ENCODE assay signal across 8 mouse cellular contexts in genomic region chr19:26606321-26607155, GRCm38 (mm10). TPM values are rescaled to one million over a fixed set of nuclear protein-coding genes. Genes with fewer than 3 reads are reported as not detected.
DNase-seq lines count a peak whose midpoint lies in the region; ATAC-seq and TF ChIP-seq lines count a peak whose summit lies in the region.

No protein-coding gene starts in this region.

- TF ChIP-seq POLR2A in CH12.LX (IDR thresholded peaks at IDR 0.05; ENCODE audit: low read depth, low read length) = peak; percentile 37; the same call in 1 of the 2 replicates

- dilution Hi-C loops in CH12.LX (cut with MboI; ENCODE audit: extremely low pct_ligation_motif_present, extremely low pct_unique_long_range_greater_than_20kb, low sequenced_read_pairs) = no loop called here

- H3K36me3 ChIP-seq in CH12.LX (replicated peaks in 1 of 2; ENCODE audit: control insufficient read depth in 1 of 2, insufficient read depth in 1 of 2, low read length in 1 of 2) = no peaks in the 10 kb centered on the region
- no peaks in the 10 kb centered on the region for H3K36me3 ChIP-seq in forebrain, postnatal 0 days (ENCODE audit: insufficient read depth)

- TF ChIP-seq EP300 in CH12.LX (IDR thresholded peaks at IDR 0.05; ENCODE audit: low read length) = no peak

- H3K9ac ChIP-seq in CH12.LX (ENCODE audit: insufficient read depth, low read depth) = peak overlapping the region; percentile 78
- peak overlapping the region; percentile 70 for H3K9ac ChIP-seq in forebrain, postnatal 0 days

- H3K4me3 ChIP-seq in CH12.LX (replicated peaks in 1 of 3; ENCODE audit: low read depth in 2 of 3, low read length in 2 of 3, poor library complexity in 1 of 3) = peak overlapping the region; percentile 70 to 92 (median 76)
- H3K4me3 ChIP-seq in forebrain, postnatal 0 days (ENCODE audit: low read depth, low read length) = peak overlapping the region; percentile 63

- in situ Hi-C loops in CH12.LX (cut with MboI; ENCODE audit: low pct_ligation_motif_present, low pct_unique_long_range_greater_than_20kb, low sequenced_read_pairs) = loop anchor here (10.0 kb wide), 1 partner anchor 132 kb away; no protein-coding TSS in a partner anchor

- H3K27ac ChIP-seq in CH12.LX (ENCODE audit: insufficient read depth, low read depth) = peak overlapping the region; percentile 88
- H3K27ac ChIP-seq in forebrain, postnatal 0 days (ENCODE audit: low read depth, low read length) = peak overlapping the region; percentile 89

- TF ChIP-seq RAD21 in CH12.LX (IDR thresholded peaks at IDR 0.05; ENCODE audit: low read depth, low read length) = peak; percentile 16

- peak in 1 of 2 experiments; percentile 63; a peak in 2 of 4 replicates for TF ChIP-seq CTCF in CH12.LX (conservative IDR thresholded peaks at IDR 0.05 in 1 of 2, IDR thresholded peaks at IDR 0.05 in 1 of 2; ENCODE audit: low read depth in 2 of 2, low read length in 2 of 2)
- peak; percentile 51 for TF ChIP-seq CTCF in forebrain, postnatal 0 days (IDR thresholded peaks at IDR 0.05; ENCODE audit: low read depth)

- peak overlapping the region; percentile 71; the same call in 1 of the 2 replicates for H3K4me2 ChIP-seq in CH12.LX (ENCODE audit: insufficient read depth, low read depth, poor library complexity, severe bottlenecking)
- peak overlapping the region; percentile 96 for H3K4me2 ChIP-seq in forebrain, postnatal 0 days (ENCODE audit: low read depth)

- DNase-seq in CH12.LX (ENCODE audit: extremely low read depth) = peak; percentile 77
- DNase-seq in forebrain, postnatal 0 days = peak; percentile 63
- DNase-seq in heart, postnatal 4 days = peak; percentile 68
- peak; percentile 49 to 50 for DNase-seq in layer of hippocampus, adult 8-10 months (ENCODE audit: low spot score in 2 of 2)
- peak; percentile 80 for DNase-seq in lung, postnatal 10 days
- DNase-seq in ovary, postnatal 10 days (ENCODE audit: low spot score) = peak; percentile 56
- DNase-seq in thymus, postnatal 0 days (ENCODE audit: low spot score) = peak; percentile 40

- peaks cover 11% of the 10 kb centered on the region for H3K79me2 ChIP-seq in CH12.LX (replicated peaks; ENCODE audit: control insufficient read depth, extremely low read depth, insufficient read depth, poor library complexity, severe bottlenecking)

- H3K4me1 ChIP-seq in CH12.LX (ENCODE audit: control insufficient read depth in 1 of 2, insufficient read depth in 2 of 2) = peaks cover 0 to 31% of the 10 kb centered on the region in 2 experiments; a peak in 2 of 4 replicates
- H3K4me1 ChIP-seq in forebrain, postnatal 0 days (ENCODE audit: insufficient read depth) = peaks cover 4% of the 10 kb centered on the region

- ATAC-seq in cerebellum, adult (ENCODE audit: insufficient number of reproducible peaks, low FRiP score, low TSS enrichment) = peak; percentile 9; the same call in 1 of the 2 replicates
- ATAC-seq in forebrain, postnatal 0 days = 0 out of 2 replicates have a peak, but pooled peaks have one; percentile 0

- no peaks in the 10 kb centered on the region for H3K9me3 ChIP-seq in CH12.LX (replicated peaks; ENCODE audit: low read length)
- H3K9me3 ChIP-seq in forebrain, postnatal 0 days (ENCODE audit: low read length) = no peaks in the 10 kb centered on the region

- H3K27me3 ChIP-seq in CH12.LX (replicated peaks) = no peaks in the 10 kb centered on the region
- H3K27me3 ChIP-seq in forebrain, postnatal 0 days (ENCODE audit: insufficient read depth, low read length) = no peaks in the 10 kb centered on the region

- WGBS in forebrain, postnatal 0 days = 1% methylated on average over 62 of the region's 63 CpGs

TF ChIP-seq in CH12.LX, 34 proteins besides CTCF, POLR2A, EP300 and RAD21:
- TF ChIP-seq ZKSCAN1 (IDR thresholded peaks at IDR 0.05; ENCODE audit: borderline replicate concordance, low read depth, low read length) = no peak
- peak; percentile 48; the same call in 1 of the 2 replicates for TF ChIP-seq TCF12 (IDR thresholded peaks at IDR 0.05; ENCODE audit: low read depth, low read length)
- no peak for TF ChIP-seq GABPA (IDR thresholded peaks at IDR 0.05; ENCODE audit: insufficient replicate concordance, low read depth, low read length)
- TF ChIP-seq ZMIZ1 (IDR thresholded peaks at IDR 0.05; ENCODE audit: low read depth, low read length) = 0 out of 2 replicates have a peak, but pooled peaks have one; percentile 11
- TF ChIP-seq CHD2 (IDR thresholded peaks at IDR 0.05; ENCODE audit: low read length) = peak; percentile 11; the same call in 1 of the 2 replicates
- TF ChIP-seq RCOR1 (conservative IDR thresholded peaks at IDR 0.05; ENCODE audit: low read depth, low read length) = no peak
- no peak for TF ChIP-seq PAX5 (IDR thresholded peaks at IDR 0.05; ENCODE audit: low read length)
- no peak for TF ChIP-seq TBP (conservative IDR thresholded peaks at IDR 0.05; ENCODE audit: low read depth, low read length)
- peak; percentile 41; the same call in 1 of the 2 replicates for TF ChIP-seq MAX (IDR thresholded peaks at IDR 0.05; ENCODE audit: low read length)
- no peak for TF ChIP-seq POLR2AphosphoS2 (IDR thresholded peaks at IDR 0.05; ENCODE audit: low read depth, low read length)
- TF ChIP-seq MYC (IDR thresholded peaks at IDR 0.05; ENCODE audit: low read depth, low read length) = no peak
- peak; percentile 18; the same call in 1 of the 2 replicates for TF ChIP-seq BHLHE40 (IDR thresholded peaks at IDR 0.05; ENCODE audit: low read depth, low read length)
- peak; percentile 1; the same call in 1 of the 2 replicates for TF ChIP-seq MEF2A (IDR thresholded peaks at IDR 0.05; ENCODE audit: borderline replicate concordance, low read depth, low read length)
- no peak; the same call in 1 of the 2 replicates for TF ChIP-seq MAZ (IDR thresholded peaks at IDR 0.05; ENCODE audit: low read depth, low read length)
- peak; percentile 29; the same call in 1 of the 2 replicates for TF ChIP-seq HCFC1 (IDR thresholded peaks at IDR 0.05; ENCODE audit: low read depth, low read length)
- TF ChIP-seq MXI1 (IDR thresholded peaks at IDR 0.05; ENCODE audit: low read depth, low read length) = peak; percentile 50
- peak; percentile 65 for TF ChIP-seq SIN3A (IDR thresholded peaks at IDR 0.05; ENCODE audit: low read length)
- no peak for TF ChIP-seq JUND (conservative IDR thresholded peaks at IDR 0.05; ENCODE audit: low read depth, low read length)
- TF ChIP-seq IRF4 (IDR thresholded peaks at IDR 0.05; ENCODE audit: low read depth, low read length) = 0 out of 2 replicates have a peak, but pooled peaks have one; percentile 18
- no peak; the same call in 1 of the 2 replicates for TF ChIP-seq SMC3 (IDR thresholded peaks at IDR 0.05; ENCODE audit: low read depth, low read length)
- TF ChIP-seq CHD1 (IDR thresholded peaks at IDR 0.05; ENCODE audit: low read depth, low read length) = no peak

RNA-seq across cellular contexts. Expression of gene Smarca2, which starts 1.7 kb away (rescaled TPM):
- total RNA-seq in CH12.LX (2012; rRNA removed) (17.8 and 21.8 TPM in 2 replicates), CH12.LX (2014; rRNA removed) (14.8 and 19.4 TPM in 2 replicates)
- polyA plus RNA-seq in CH12.LX (2012; ENCODE audit: insufficient read length, low read depth) = 46.8 and 47.1 TPM in 2 replicates
- 162 and 192 TPM in 2 replicates for total RNA-seq in forebrain, postnatal 0 days (2014; rRNA removed)
- polyA plus RNA-seq in forebrain, postnatal 0 days (2015; fragmentation: Nextera tagmentation; extraction: Ambion mirVana) = 66.6 and 135 TPM in 2 replicates
- 10 to 100 TPM; 56.7 to 57.4 TPM for total RNA-seq in heart, postnatal 4 days (2021)
- total RNA-seq in layer of hippocampus, adult 8-10 months (2022) = 100 to 1,000 TPM; 198 to 256 (median 233) TPM
- polyA plus RNA-seq in thymus, postnatal 0 days (2015; fragmentation: Nextera tagmentation; extraction: Ambion mirVana) = 20.8 and 23.9 TPM in 2 replicates

Comparison
In these comparisons a context has a peak if more than half of its experiments do, and no peak if none do; other contexts are left out.
1. Peak in every context shown above with its lines: DNase-seq, ATAC-seq, H3K4me3 ChIP-seq and H3K27ac ChIP-seq.